Mouse (Mus musculus) heart, embryonic 15.5 days (tissue): Measurements from ENCODE around the gene Tmem150a. TPM values are rescaled to one million over a fixed set of nuclear protein-coding genes. Genes with fewer than 3 reads are reported as not detected.

Source experiments
- ATAC-seq: fragments of 200-750 bp; cut with Nextera tagmentation; replicated peaks from 2 replicates; pipeline ENCODE4 v1.8.0; 2017; ENCODE audit warnings: low read depth, moderate TSS enrichment; ENCODE audit not compliant: insufficient number of reproducible peaks, insufficient read depth, low FRiP score
- H3K27ac ChIP-seq: fragments of 300-500 bp; sonication (generic); 2 replicates; pipeline ENCODE4 v1.5.1; 2015; ENCODE audit warnings: mild to moderate bottlenecking, inconsistent platforms
- H3K27me3 ChIP-seq: fragments of 300-500 bp; sonication (generic); 2 replicates; pipeline ENCODE4 v1.6.1; 2015; ENCODE audit warnings: inconsistent platforms
- H3K36me3 ChIP-seq: fragments of 300-500 bp; sonication (generic); 2 replicates; pipeline ENCODE4 v1.6.1; 2015; ENCODE audit warnings: mild to moderate bottlenecking, inconsistent platforms
- H3K4me1 ChIP-seq: fragments of 300-500 bp; sonication (generic); replicated peaks from 2 replicates; pipeline ENCODE4 v1.6.1; 2015; ENCODE audit warnings: inconsistent platforms
- H3K4me2 ChIP-seq: fragments of 300-500 bp; sonication (generic); 2 replicates; pipeline ENCODE4 v1.6.1; 2015; ENCODE audit warnings: inconsistent platforms, mild to moderate bottlenecking, moderate library complexity
- H3K4me3 ChIP-seq: fragments of 300-500 bp; sonication (generic); 2 replicates; pipeline ENCODE4 v1.5.1; 2015; ENCODE audit warnings: mild to moderate bottlenecking, inconsistent platforms
- H3K9ac ChIP-seq: fragments of 300-500 bp; sonication (generic); 2 replicates; pipeline ENCODE4 v1.6.1; 2015; ENCODE audit warnings: mild to moderate bottlenecking, inconsistent platforms
- H3K9me3 ChIP-seq: fragments of 300-500 bp; sonication (generic); replicated peaks from 2 replicates; pipeline ENCODE4 v1.6.1; 2016; ENCODE audit warnings: inconsistent platforms
- WGBS: fragments of 180-500 bp; shearing (Covaris S2); methylation state at CpG from one replicate; pipeline ENCODE4 v1.1.7; 2015; ENCODE audit warnings: mixed read lengths; 5-methylcytosine and 5-hydroxymethylcytosine counted together
- polyA plus RNA-seq: library from polyadenylated mRNA; unstranded; fragments of >200 nt; fragmentation: Nextera tagmentation; extraction: Ambion mirVana; gene quantifications from 2 replicates; pipeline ENCODE4 v1.2.1, GENCODE M21; 2015

The Tmem150a gene
- polyA plus RNA-seq, 1 experiment from 2014 or later: 11.1 TPM

DNA sequence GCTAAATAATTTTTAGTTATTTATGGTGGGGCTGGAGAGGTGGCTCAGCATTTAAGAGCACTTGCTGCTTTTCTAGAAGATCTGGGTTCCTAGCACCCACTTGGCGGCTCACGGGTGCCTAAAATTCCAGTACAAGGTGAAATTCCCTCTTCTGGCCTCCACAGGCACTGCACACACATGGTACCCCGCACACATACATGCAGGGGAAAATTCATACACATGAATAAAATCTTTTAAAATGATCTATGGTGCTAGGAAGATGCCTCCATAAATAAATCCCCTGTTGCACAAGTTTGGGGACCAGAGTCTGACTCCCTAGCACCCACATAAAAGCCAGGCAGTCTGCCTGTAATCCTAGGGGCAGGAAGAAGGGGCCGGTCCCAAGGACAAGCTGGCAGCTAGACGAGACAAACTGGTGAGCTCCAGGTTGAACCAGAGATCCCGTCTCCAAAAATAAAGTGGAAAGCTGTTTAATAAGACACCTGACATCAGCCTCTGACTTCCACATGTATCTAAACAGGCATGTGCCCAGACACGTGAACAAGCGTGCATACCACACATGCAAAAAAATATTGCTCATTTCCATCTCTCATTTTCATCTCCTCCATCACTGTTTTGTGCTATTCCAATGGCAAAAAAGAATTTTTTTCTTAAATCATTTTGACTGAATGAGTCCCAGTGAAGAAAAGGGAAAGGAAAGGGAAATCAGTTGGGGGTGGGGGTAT is 23.4 kb downstream of the Tmem150a start:
- Histone ChIP-seq H3K4me1 (peaks cover 25% of the 10 kb centered on the region), H3K9ac (no peak overlapping the region), H3K4me3 (peak overlapping the region; percentile 72), H3K9me3 (no peaks in the 10 kb centered on the region), H3K27ac (peak overlapping the region; percentile 87; the same call in 1 of the 2 replicates), H3K27me3 (no peaks in the 10 kb centered on the region), H3K4me2 (peak overlapping the region; percentile 79), H3K36me3 (no peaks in the 10 kb centered on the region)
- ATAC-seq: no peak
- 86% methylated on average over 8 of the region's 8 CpGs for WGBS

DNA sequence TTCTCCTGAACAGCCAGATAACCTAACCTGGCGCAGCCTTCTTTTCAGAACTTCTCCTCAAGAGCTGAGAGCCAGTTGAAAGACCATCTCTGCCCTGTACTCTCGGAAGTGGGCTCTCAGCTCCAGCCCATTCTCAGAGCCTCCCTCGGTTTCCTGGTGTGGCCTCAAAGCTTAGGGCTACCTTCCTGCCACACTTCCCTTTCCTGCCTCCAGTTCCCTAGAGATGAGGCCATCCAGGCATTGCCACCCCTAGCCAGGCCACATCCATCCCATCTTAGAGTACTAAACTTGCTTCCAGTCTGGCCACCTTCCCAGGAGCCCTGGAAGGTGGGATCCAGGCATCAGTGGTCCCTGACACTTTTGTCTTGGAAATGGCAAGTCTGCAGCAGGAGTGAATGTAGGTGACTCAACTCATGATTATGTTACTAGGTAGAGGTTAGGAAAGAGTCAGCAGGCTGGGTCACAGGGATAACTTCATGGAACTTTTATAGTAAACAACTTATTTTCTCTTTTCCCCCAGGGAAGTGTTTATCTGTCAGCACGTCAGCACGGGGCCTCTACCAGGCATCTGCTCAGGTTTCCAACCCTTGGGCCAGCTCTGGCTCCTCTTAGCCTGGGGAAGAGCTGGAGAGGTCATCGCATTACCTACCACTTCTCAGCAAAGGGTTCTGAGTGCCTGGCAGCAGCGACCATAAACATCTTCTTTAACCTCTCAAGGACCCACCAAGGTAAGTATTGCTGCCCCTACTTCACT is 24.3 kb downstream of the Tmem150a start:
- Histone ChIP-seq H3K9ac (peak overlapping the region; percentile 80), H3K27ac (peak overlapping the region; percentile 87), H3K4me2 (peak overlapping the region; percentile 79), H3K36me3 (peaks cover 1% of the 10 kb centered on the region; the same call in 1 of the 2 replicates), H3K9me3 (no peaks in the 10 kb centered on the region), H3K4me3 (peak overlapping the region; percentile 72), H3K4me1 (peaks cover 18% of the 10 kb centered on the region), H3K27me3 (no peaks in the 10 kb centered on the region)
- WGBS: 37% methylated on average over 7 of the region's 7 CpGs
- no peak; the same call in 1 of the 2 replicates for ATAC-seq

DNA sequence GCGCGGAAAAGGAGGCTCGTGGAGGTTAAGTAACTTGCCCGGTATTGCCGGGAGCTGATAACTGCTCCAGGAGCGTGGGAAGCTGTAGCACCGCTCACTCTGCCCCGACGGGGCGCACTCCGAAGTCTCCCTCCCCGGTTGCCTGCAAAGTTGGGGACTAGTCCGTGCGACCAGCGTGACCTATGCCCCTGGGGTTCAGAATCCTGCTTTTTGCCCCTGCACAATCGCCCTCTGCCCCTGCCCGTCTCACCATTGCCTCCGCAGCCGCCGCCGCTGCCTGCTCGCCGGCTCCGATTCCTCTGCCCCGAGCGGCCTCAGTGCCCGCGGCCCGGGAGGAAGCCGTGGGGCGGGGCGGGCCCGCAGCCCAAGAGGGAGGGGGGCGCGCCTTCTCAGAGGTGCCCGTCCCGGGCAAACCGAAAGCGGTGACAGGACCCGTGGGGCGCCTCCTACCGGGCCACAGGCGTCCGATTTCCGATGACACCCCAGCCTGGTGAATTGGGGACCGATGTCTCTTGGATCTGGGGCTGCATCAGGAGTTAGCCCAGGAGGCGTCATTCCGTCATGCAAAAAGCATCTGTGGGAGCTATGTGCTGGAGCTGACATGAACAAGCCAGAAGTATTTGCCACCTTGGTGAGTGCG is 25.0 kb downstream of the Tmem150a start, which contains the start of gene Vamp5:
Gene Vamp5, minus strand, starts transcription at position 338 of the 640 bp plus-strand sequence.
- H3K27ac ChIP-seq: peak within 1 kb of the TSS; percentile 87
- 1% methylated on average over 46 of the region's 49 CpGs for WGBS
- no peaks in the 10 kb centered on the region for H3K9me3 ChIP-seq
- peaks cover 8% of the 10 kb centered on the region for H3K36me3 ChIP-seq
- H3K4me2 ChIP-seq: peak within 1 kb of the TSS; percentile 79
- H3K9ac ChIP-seq: peak within 1 kb of the TSS; percentile 80
- no peaks in the 10 kb centered on the region for H3K27me3 ChIP-seq
- ATAC-seq: peak; percentile 88
- peak within 1 kb of the TSS; percentile 72 for H3K4me3 ChIP-seq
- peaks cover 18% of the 10 kb centered on the region for H3K4me1 ChIP-seq

DNA sequence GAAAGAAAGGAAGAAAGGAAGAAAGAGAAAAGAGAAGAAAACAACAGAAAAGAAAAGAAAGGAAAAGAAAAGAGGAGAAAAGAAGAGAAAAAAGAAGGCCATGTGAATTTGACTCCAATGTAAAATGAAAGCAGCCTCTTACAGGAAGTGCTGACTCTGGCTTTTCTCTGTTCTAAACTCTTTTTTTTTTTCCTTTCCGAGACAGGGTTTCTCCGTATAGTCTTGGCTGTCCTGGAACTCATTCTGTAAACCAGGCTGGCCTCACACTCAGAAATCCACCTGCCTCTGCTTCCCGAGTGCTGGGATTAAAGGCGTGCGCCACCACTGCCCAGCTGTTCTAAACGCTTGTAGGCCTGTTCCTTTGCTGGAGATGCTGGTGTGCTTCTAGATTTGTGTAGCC is 27.2 kb downstream of the Tmem150a start:
- 68% methylated on average over 6 of the region's 6 CpGs for WGBS
- peaks cover 16% of the 10 kb centered on the region for H3K36me3 ChIP-seq
- no peak for ATAC-seq
- no peak overlapping the region for H3K9ac ChIP-seq
- H3K4me3 ChIP-seq: no peak overlapping the region
- no peak overlapping the region for H3K4me2 ChIP-seq
- peaks cover 18% of the 10 kb centered on the region for H3K4me1 ChIP-seq
- H3K9me3 ChIP-seq: no peaks in the 10 kb centered on the region
- no peak overlapping the region for H3K27ac ChIP-seq
- H3K27me3 ChIP-seq: no peaks in the 10 kb centered on the region

DNA sequence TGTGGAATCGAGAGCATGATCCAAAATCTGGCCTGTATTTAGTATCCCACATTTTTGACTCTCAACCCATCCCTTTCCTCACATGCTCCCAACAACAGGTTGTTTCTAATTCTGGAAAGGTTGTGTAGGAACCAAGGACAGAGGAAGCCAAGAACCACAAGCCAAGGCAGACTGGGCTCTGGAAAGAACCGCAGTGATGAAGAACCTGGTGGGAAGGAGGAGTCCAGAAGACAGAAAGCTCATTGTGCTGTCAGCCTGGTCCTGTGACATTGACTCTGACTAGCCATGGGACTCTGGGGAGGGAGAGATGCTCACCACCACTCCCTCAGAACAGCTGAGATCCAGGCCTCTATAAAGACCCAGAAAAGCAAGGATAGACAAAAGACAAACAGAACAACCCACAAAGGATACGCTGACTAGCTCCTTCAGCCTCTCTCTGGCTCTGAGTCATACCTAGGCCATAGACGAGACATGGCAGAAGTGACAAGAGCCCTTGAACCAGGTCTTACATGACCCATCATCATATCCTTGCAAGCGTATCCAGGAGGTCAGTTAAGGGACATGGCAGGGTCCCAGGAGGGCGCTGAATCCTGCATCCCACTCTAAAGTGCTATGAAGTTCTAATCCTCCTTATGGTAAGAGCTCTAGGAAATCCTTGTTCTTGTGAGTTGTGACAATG is 28.0 kb downstream of the Tmem150a start:
- H3K27ac ChIP-seq: no peak overlapping the region
- no peaks in the 10 kb centered on the region for H3K9me3 ChIP-seq
- H3K4me2 ChIP-seq: no peak overlapping the region
- H3K9ac ChIP-seq: no peak overlapping the region
- H3K4me3 ChIP-seq: no peak overlapping the region
- H3K4me1 ChIP-seq: peaks cover 23% of the 10 kb centered on the region
- WGBS: 75% methylated on average over 6 of the region's 6 CpGs
- ATAC-seq: no peak
- peaks cover 16% of the 10 kb centered on the region for H3K36me3 ChIP-seq
- H3K27me3 ChIP-seq: no peaks in the 10 kb centered on the region

DNA sequence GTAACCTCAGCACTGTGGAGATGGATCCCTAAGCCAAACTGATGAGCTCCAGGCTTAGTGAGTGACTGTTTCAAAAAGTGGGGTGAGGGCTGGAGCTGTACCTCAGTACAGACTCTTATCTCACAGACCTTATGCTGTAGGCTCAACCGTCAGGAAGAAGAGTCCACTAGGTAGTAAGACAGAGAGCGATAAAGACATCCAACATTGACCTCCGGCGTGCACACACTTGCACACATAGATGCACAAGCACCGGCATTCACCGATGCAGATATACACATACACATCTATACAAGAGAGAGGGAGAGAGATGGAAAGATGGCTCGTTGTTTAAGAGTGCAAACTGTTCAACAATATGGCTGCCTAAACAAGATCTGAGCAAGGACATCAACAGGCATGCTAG is 28.7 kb downstream of the Tmem150a start:
- Histone ChIP-seq H3K9ac (no peak overlapping the region), H3K4me2 (no peak overlapping the region), H3K27me3 (no peaks in the 10 kb centered on the region), H3K4me1 (peaks cover 29% of the 10 kb centered on the region), H3K4me3 (no peak overlapping the region), H3K9me3 (no peaks in the 10 kb centered on the region), H3K36me3 (peaks cover 16% of the 10 kb centered on the region), H3K27ac (no peak overlapping the region)
- no peak for ATAC-seq
- WGBS: 84% methylated on average over 7 of the region's 7 CpGs

DNA sequence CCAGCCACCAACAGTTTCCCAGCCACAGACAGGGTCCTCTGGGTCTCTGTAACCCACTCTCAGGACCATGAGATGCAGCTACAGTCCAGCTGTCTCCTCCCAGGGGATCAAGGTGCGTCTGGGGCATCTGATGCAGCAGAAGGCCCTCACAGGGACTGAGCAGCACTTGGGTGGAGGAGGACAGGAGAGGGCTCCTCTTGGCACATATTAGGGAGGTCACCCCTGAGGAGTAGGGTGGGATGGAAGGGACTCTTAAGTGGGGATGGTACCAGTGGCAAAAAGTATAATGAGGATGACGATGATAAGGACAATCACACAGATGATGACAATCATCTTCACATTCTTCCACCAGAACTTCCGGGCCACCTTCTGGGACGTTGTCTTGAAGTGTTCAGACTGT is 30.0 kb downstream of the Tmem150a start:
- Histone ChIP-seq H3K4me3 (no peak overlapping the region), H3K36me3 (peaks cover 16% of the 10 kb centered on the region), H3K9ac (no peak overlapping the region), H3K4me2 (no peak overlapping the region), H3K9me3 (no peaks in the 10 kb centered on the region), H3K4me1 (peaks cover 25% of the 10 kb centered on the region), H3K27me3 (no peaks in the 10 kb centered on the region), H3K27ac (no peak overlapping the region)
- ATAC-seq: no peak
- 63% methylated on average over 4 of the region's 4 CpGs for WGBS

DNA sequence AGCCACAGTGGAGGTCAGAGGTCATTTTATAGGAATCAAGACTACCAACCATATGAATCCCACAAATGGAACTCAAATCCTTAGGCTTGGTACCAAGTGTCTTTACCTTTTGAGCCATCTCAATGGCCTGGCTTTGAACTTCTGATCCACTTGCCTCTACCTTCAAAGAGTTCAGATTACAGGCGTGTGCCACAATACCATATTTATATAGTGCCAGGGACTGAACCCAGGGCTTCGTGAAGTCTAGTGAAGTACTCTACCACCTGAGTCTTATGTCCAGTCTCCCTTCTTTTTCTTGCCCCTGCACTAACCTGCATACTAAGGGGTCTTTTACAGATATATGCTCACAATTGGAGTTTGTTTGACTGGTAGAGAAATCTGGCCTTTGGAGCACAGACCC is 31.3 kb downstream of the Tmem150a start:
- no peak for ATAC-seq
- WGBS: 90% methylated on average over 2 of the region's 2 CpGs
- H3K27ac ChIP-seq: no peak overlapping the region
- no peak overlapping the region for H3K4me3 ChIP-seq
- no peaks in the 10 kb centered on the region for H3K27me3 ChIP-seq
- no peaks in the 10 kb centered on the region for H3K9me3 ChIP-seq
- peaks cover 29% of the 10 kb centered on the region for H3K4me1 ChIP-seq
- peaks cover 16% of the 10 kb centered on the region for H3K36me3 ChIP-seq
- no peak overlapping the region for H3K4me2 ChIP-seq
- no peak overlapping the region for H3K9ac ChIP-seq

DNA sequence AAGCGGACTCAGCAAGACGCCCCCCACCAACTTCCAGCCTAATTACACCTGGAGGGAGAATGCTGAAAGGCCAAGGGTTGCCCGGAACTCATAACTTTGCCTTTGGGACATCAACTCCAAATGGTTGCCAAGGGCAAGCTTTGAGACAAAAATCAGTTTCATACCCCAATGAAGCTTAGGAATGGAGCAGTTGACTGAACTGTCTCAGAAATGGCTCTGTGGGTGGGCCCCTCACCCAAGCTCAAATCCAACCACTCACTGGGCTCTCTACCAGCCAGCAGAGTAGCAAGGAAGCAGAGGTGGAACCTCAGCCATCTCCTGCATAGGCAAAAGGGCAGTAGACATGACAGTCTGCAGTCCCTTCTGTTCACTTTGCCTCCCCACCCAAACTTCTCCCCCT is 32.6 kb downstream of the Tmem150a start:
- H3K36me3 ChIP-seq: peaks cover 16% of the 10 kb centered on the region
- ATAC-seq: no peak
- H3K4me2 ChIP-seq: no peak overlapping the region
- WGBS: 84% methylated on average over 3 of the region's 3 CpGs
- no peak overlapping the region for H3K4me3 ChIP-seq
- no peaks in the 10 kb centered on the region for H3K9me3 ChIP-seq
- no peak overlapping the region for H3K9ac ChIP-seq
- H3K27me3 ChIP-seq: no peaks in the 10 kb centered on the region
- H3K4me1 ChIP-seq: peaks cover 26% of the 10 kb centered on the region
- H3K27ac ChIP-seq: no peak overlapping the region

DNA sequence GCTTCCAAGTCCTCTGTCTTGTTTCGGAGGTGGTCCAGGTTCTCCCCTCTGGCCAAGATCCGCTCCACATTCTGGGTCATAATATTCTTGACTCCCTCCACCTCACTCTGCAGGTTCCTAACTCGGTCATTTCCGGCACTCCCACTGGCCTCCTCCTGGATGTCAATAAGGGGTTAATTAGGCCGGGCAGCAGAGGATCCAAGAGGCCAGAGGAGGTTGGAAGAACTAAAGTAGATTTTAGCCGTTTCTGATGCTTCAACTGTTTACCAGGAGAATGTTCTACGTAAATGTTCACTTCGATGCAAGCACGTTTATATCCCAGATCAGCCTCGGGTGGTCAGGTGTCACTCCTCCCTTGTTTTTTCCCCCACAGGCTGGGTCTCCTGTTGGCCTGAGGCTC is 33.0 kb downstream of the Tmem150a start:
- Histone ChIP-seq H3K4me3 (no peak overlapping the region), H3K27ac (no peak overlapping the region), H3K4me1 (peaks cover 25% of the 10 kb centered on the region), H3K9ac (no peak overlapping the region), H3K27me3 (no peaks in the 10 kb centered on the region), H3K4me2 (0 out of 2 replicates have a peak overlapping the region, but pooled peaks have one; percentile 66), H3K9me3 (no peaks in the 10 kb centered on the region), H3K36me3 (peaks cover 16% of the 10 kb centered on the region)
- ATAC-seq: no peak
- WGBS: 68% methylated on average over 10 of the region's 10 CpGs

DNA sequence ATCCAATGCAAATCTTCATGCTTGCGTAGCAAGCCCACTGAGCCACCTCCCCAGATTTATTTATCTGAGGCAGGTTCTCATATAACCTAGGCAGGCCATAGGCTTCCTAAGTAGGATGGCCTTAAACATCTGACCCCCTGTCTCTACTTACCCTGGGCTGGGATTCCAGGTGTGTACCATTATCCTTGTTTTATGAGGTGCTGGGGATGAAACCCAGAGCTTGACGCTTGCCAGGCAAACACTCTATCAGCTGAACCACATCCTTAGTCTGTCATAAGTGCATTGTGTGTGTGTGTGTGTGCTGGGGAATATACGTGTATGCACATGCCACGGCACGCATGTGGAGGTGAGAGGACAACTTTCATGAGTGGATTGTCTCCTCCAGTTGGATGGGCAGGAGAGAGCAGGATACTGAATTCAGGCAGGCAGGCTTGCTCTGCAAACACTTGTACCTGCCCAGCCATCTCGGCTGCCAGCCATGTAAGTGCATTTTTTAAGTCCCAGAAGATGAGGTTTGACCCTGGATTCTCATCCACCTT is 33.6 kb downstream of the Tmem150a start:
- 71% methylated on average over 6 of the region's 6 CpGs for WGBS
- Histone ChIP-seq H3K9me3 (no peaks in the 10 kb centered on the region), H3K27me3 (no peaks in the 10 kb centered on the region), H3K27ac (peak overlapping the region; percentile 97), H3K4me2 (peak overlapping the region; percentile 66), H3K4me3 (peak overlapping the region; percentile 68), H3K9ac (peak overlapping the region; percentile 80), H3K4me1 (peaks cover 25% of the 10 kb centered on the region), H3K36me3 (peaks cover 16% of the 10 kb centered on the region)
- ATAC-seq: no peak
